Mouse (Mus musculus) mouse trophoblast stem cell (cell line): ENCODE data around the gene Dbn1.

Source experiments
- in situ Hi-C, 2 experiments: fragments of 300-500 bp; cut with MseI, MboI; formaldehyde crosslinking; loops; 2 replicates in 1 of 2; 3 replicates in 1 of 2; pipeline ENCODE4 v1.15.1; 2025

Gene Dbn1

DNA sequence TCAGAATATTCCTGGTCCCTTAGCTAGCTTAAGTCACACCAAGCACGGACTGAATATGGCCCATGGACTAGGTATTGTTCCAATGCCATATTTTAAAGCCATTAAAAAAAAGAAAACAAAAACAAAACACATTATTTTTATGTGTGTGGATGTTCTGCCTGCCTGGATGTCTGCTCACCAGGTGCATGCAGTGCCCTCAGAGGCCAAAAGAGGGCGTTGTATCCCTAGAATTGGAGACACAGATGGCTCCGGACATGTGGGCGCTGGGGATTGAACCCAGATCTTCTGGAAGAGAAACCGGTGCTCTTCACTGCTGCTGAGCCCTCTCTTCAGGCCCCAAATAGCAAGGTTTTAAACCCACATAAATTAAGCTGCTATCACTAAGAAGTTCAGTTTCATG lies 9.9 kb downstream of the Dbn1 start:
- in situ Hi-C loops, result loop anchor here (5.0 kb wide), 2 partner anchors 39 to 44 kb away; no protein-coding TSS in a partner anchor

DNA sequence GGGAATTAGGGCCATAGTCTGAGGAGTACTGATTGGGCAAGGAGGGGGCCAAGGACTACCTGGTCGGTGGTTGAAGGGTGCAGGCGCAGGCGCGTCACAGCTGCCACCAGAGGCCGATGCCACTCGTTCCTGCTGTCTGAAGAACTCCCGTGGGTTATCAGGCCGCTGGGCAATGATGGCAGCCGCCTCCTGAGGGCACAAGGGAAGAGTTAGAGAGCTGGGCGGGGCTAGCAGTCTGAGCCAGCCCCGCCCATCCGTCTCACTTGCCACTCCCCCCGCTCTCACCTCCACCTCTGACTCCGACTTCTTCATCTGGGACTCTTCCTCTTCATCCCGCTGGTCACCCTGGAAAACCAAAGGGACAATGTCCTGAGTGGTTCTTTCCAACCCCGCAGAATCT lies 10.4 kb downstream of the Dbn1 start:
- in situ Hi-C loops, result loop anchor here (5.0 kb wide), 2 partner anchors 40 to 45 kb away; no protein-coding TSS in a partner anchor

- in situ Hi-C loops, result loop anchor here (5.0 kb wide), 2 partner anchors 41 to 46 kb away; no protein-coding TSS in a partner anchor
Measured at GRCm38 (mm10) chr13:55476256-55476655, 11.7 kb downstream of the Dbn1 start.

- in situ Hi-C loops, result loop anchor here (5.0 kb wide), 2 partner anchors 42 to 47 kb away; no protein-coding TSS in a partner anchor
Measured at GRCm38 (mm10) chr13:55475750-55476149, 12.2 kb downstream of the Dbn1 start.

GRCm38 (mm10) chr13:55474621-55475069 lies 13.3 kb downstream of the Dbn1 start:
- in situ Hi-C loops, result loop anchor here (5.0 kb wide), 2 partner anchors 43 to 48 kb away; no protein-coding TSS in a partner anchor

GRCm38 (mm10) chr13:55473961-55474360 lies 13.9 kb downstream of the Dbn1 start:
- in situ Hi-C loops, result no loop called here

DNA sequence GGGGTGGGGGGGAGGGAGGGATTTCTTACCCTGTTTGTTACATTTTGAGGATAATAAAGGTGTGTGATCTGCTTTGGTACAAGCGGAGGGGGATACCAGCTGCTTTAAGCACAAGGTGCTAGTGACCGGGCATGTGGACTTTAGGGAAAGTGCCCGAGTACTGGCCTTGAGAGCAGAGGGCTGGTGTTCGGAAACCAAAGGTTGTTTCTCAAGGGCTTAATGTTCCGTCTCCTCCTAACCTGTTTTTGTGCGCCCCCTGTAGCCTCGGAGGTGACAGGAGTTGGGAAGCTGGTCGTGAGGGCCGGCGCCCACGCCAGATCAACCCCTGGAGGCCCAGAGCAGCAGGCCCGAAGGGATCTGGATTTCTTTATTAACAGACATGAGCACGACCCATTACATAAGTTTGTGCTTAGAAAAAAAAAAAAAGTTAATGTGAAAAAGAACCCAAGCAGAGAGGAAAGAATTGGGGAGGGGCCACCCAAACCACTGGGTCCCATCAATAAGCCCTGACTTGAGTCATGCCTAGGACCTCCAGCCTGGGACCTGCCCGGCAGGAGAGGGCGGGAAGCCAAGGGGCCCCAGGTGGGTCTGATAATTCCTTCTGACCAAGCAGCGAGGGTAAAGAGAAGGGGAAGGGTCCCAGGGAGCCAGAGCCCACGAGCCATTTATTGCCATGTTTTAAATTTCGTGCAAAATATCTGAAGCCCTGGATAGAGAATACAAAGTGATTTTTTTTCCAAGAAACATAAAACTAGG lies 14.7 kb downstream of the Dbn1 start:
- in situ Hi-C loops, result no loop called here

- in situ Hi-C loops, result no loop called here
Measured at GRCm38 (mm10) chr13:55472132-55473022, 15.5 kb downstream of the Dbn1 start.

- in situ Hi-C loops, result no loop called here
Measured at GRCm38 (mm10) chr13:55471819-55472131, 16.1 kb downstream of the Dbn1 start.

DNA sequence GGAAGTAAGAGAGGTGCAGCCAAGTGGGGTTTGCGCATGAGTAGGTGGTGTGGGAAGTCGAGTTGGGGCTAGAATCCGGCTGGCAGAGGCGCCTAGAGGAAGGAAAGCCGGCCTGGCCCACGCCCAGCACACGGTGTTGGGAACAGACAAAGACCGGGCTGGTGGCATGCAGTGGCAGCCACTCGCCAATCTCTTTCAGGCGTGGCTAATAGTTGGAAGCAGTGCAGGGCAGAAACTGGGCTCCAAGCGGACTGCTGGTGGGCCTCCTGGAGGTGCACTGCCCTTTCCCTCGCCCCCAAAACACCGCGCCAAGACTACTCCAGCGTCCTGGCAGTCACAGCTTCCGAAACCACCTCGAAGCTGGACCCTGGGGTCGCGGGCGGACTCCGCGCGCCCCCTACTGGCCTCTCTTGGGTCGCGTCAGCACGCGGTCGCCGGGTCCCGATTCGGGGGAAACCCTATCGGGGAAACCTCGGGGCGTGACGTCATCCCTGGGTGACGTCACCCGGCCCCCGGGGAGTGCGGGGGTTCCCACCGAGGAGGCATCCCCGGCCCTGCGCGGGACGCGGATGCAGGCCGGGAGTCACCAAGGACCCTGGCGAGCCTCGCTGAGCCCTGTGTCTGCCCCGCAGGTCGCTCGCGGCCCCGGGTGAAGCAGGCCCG lies 16.6 kb downstream of the Dbn1 start:
- in situ Hi-C loops, result no loop called here

- in situ Hi-C loops, result no loop called here
Measured at GRCm38 (mm10) chr13:55470372-55470771, 17.5 kb downstream of the Dbn1 start.

GRCm38 (mm10) chr13:55468851-55469560 lies 18.9 kb downstream of the Dbn1 start:
- in situ Hi-C loops, result loop anchor here (5.0 kb wide), 2 partner anchors 52 to 62 kb away; partner anchors contain the start of gene Pfn3 (in 1 of the 2)

- in situ Hi-C loops, result loop anchor here (5.0 kb wide), 2 partner anchors 49 to 59 kb away; partner anchors contain the start of gene Pfn3 (in 1 of the 2)
Measured at GRCm38 (mm10) chr13:55465830-55466440, 22.0 kb downstream of the Dbn1 start.

GRCm38 (mm10) chr13:55465184-55465583 lies 22.7 kb downstream of the Dbn1 start:
- in situ Hi-C loops, result loop anchor here (5.0 kb wide), 2 partner anchors 48 to 58 kb away; partner anchors contain the start of gene Pfn3 (in 1 of the 2)

- in situ Hi-C loops, result no loop called here
Measured at GRCm38 (mm10) chr13:55464027-55464884, 23.7 kb downstream of the Dbn1 start, which contains the start of gene Prr7. Gene Prr7, plus strand, starts transcription at chr13:55464267.

GRCm38 (mm10) chr13:55463399-55464026 lies 24.4 kb downstream of the Dbn1 start:
- in situ Hi-C loops, result no loop called here

DNA sequence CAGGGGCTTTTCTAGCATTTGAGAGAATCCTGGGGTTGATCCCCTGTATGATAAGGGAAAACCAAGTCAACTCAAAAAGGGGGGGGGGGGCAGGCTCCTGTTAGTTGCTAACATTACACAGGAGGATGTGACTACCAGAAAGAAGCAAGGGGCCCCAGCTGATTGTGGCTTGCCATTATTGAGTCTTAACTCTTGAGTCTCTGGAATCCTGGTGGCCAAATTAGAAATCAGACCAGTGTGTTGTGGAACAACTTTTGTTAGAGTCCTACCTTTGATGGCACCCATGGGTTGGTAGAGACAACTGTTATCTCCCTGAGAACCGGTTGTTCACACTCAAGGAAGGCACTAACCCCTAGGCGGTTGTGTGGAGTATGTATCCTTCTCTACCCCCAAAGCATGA lies 24.9 kb downstream of the Dbn1 start:
- in situ Hi-C loops, result no loop called here

DNA sequence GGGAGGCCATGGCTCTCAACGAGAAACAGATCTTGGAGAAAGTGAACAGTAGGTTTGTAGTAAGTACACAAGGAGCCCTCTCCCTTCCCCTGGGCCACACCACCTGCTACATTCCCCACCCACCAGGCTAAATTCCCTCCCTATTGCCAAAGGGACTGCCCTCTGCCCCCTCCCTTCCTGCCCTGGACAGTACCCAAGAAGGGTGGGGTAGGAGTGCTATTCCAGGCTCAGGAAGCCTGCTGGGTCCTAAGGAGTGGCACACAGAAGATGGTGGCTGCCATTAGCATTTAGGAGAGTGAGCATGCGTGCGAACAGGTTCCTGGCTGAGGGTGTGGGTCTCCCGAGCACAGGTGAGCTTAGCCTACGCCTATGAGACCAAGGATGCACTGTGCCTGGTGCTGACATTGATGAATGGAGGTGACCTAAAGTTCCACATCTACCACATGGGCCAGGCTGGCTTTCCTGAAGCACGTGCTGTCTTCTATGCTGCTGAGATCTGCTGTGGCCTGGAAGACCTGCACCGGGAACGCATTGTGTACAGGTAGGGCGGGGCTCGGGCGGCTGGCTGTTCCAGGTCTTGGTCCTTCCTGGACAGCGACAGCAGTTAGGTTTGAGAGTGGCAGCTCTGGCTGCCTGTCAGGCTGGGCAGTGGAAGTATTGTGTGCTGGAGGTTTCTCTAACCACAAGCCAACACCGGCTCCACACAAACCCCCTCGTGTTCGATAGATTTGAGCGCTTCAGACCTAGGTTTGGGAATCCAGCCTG lies 35.9 kb downstream of the Dbn1 start:
- in situ Hi-C loops, result no loop called here
